Mouse (Mus musculus): ENCODE results near the gene Abhd6. TPM values are rescaled to one million over a fixed set of nuclear protein-coding genes. Genes with fewer than 3 reads are reported as not detected.

Abhd6 gene
- total and polyA plus RNA-seq, 3 experiments: not detected

GRCm38 (mm10) chr14:8015756-8016155, 13.1 kb downstream of the Abhd6 start:
- Histone ChIP-seq H3K9me3 (replicated peaks; ENCODE audit: insufficient read depth, low read length) (no peaks in the 10 kb centered on the region), H3K27me3 (ENCODE audit: control insufficient read depth in 1 of 2, insufficient read depth in 2 of 2, low read length in 2 of 2) (peaks cover 0 to 1% of the 10 kb centered on the region in 2 experiments; a peak in 1 of 4 replicates), H3K27ac (ENCODE audit: control insufficient read depth, low read depth, low read length) (no peak overlapping the region), H3K36me3 (ENCODE audit: control insufficient read depth in 1 of 2, insufficient read depth in 2 of 2, low read length in 2 of 2) (no peaks in the 10 kb centered on the region), H3K9ac (ENCODE audit: control insufficient read depth, low read depth, low read length, poor library complexity, severe bottlenecking) (no peak overlapping the region), H3K4me1 (ENCODE audit: control insufficient read depth in 1 of 2, insufficient read depth in 2 of 2, low read length in 2 of 2) (no peaks in the 10 kb centered on the region), H3K4me3 (ENCODE audit: control insufficient read depth in 1 of 2, insufficient read depth in 1 of 2, low read depth in 2 of 2, low read length in 2 of 2) (no peak overlapping the region), H3K79me2 (ENCODE audit: control insufficient read depth, insufficient read depth, low read length, poor library complexity) (no peaks in the 10 kb centered on the region)
- TF ChIP-seq JUND (IDR thresholded peaks at IDR 0.05; ENCODE audit: low read depth, low read length) (no peak), TCF12 (IDR thresholded peaks at IDR 0.05; ENCODE audit: low read depth, low read length) (no peak), ETS1 (IDR thresholded peaks at IDR 0.05; ENCODE audit: low read depth, low read length) (no peak), POLR2A (IDR thresholded peaks at IDR 0.05; ENCODE audit: control insufficient read depth in 1 of 2, insufficient read depth in 1 of 2, low read depth in 1 of 2, low read length in 2 of 2, poor library complexity in 1 of 2) (no peak), POLR2AphosphoS2 (IDR thresholded peaks at IDR 0.05; ENCODE audit: low read length) (no peak), ELF1 (IDR thresholded peaks at IDR 0.05; ENCODE audit: low read depth, low read length) (no peak), POLR2AphosphoS5 (IDR thresholded peaks at IDR 0.05; ENCODE audit: borderline replicate concordance, low read depth, low read length) (no peak), USF2 (IDR thresholded peaks at IDR 0.05; ENCODE audit: borderline replicate concordance in 1 of 2, insufficient read depth in 1 of 2, low read depth in 1 of 2, low read length in 2 of 2) (no peak), RCOR1 (IDR thresholded peaks at IDR 0.05; ENCODE audit: low read depth, low read length) (no peak), TAL1 (IDR thresholded peaks at IDR 0.05; ENCODE audit: low read length) (no peak), ZNF384 (IDR thresholded peaks at IDR 0.05; ENCODE audit: low read depth, low read length) (no peak), MAZ (IDR thresholded peaks at IDR 0.05; ENCODE audit: low read depth, low read length) (no peak), EP300 (IDR thresholded peaks at IDR 0.05; ENCODE audit: low read depth in 1 of 2, low read length in 2 of 2) (no peak), ZMIZ1 (IDR thresholded peaks at IDR 0.05; ENCODE audit: low read depth, low read length) (no peak), GABPA (IDR thresholded peaks at IDR 0.05; ENCODE audit: low read depth, low read length) (no peak), ZC3H11A (IDR thresholded peaks at IDR 0.05; ENCODE audit: low read depth, low read length) (no peak), BHLHE40 (IDR thresholded peaks at IDR 0.05; ENCODE audit: borderline replicate concordance, low read depth, low read length) (no peak), KAT2A (conservative IDR thresholded peaks at IDR 0.05; ENCODE audit: low read depth, low read length) (no peak), MEF2A (IDR thresholded peaks at IDR 0.05; ENCODE audit: extremely low read depth, insufficient replicate concordance, low read depth, low read length, poor library complexity, severe bottlenecking) (no peak), E2F4 (IDR thresholded peaks at IDR 0.05; ENCODE audit: borderline replicate concordance, low read depth, low read length) (no peak)
- DNase-seq (ENCODE audit: low read depth, low spot score): no peak

GRCm38 (mm10) chr14:8016276-8016675, 13.6 kb downstream of the Abhd6 start:
- Histone ChIP-seq H3K36me3 (ENCODE audit: control insufficient read depth in 1 of 2, insufficient read depth in 2 of 2, low read length in 2 of 2) (no peaks in the 10 kb centered on the region), H3K4me1 (ENCODE audit: control insufficient read depth in 1 of 2, insufficient read depth in 2 of 2, low read length in 2 of 2) (no peaks in the 10 kb centered on the region), H3K9me3 (replicated peaks; ENCODE audit: insufficient read depth, low read length) (no peaks in the 10 kb centered on the region), H3K27ac (ENCODE audit: control insufficient read depth, low read depth, low read length) (no peak overlapping the region), H3K27me3 (ENCODE audit: control insufficient read depth in 1 of 2, insufficient read depth in 2 of 2, low read length in 2 of 2) (peaks cover 0 to 1% of the 10 kb centered on the region in 2 experiments; a peak in 1 of 4 replicates), H3K9ac (ENCODE audit: control insufficient read depth, low read depth, low read length, poor library complexity, severe bottlenecking) (no peak overlapping the region), H3K79me2 (ENCODE audit: control insufficient read depth, insufficient read depth, low read length, poor library complexity) (no peaks in the 10 kb centered on the region), H3K4me3 (ENCODE audit: control insufficient read depth in 1 of 2, insufficient read depth in 1 of 2, low read depth in 2 of 2, low read length in 2 of 2) (no peak overlapping the region)
- TF ChIP-seq ZNF384 (IDR thresholded peaks at IDR 0.05; ENCODE audit: low read depth, low read length): no peak
- no peak for TF ChIP-seq ETS1 (IDR thresholded peaks at IDR 0.05; ENCODE audit: low read depth, low read length)
- TF ChIP-seq ZMIZ1 (IDR thresholded peaks at IDR 0.05; ENCODE audit: low read depth, low read length): no peak
- no peak for DNase-seq (ENCODE audit: low read depth, low spot score)
